Mouse (Mus musculus) intestine, embryonic 14.5 days (tissue): ENCODE data around the gene Mtor. TPM values are rescaled to one million over a fixed set of nuclear protein-coding genes. Genes with fewer than 3 reads are reported as not detected.

Source experiments
- ATAC-seq: fragments of 200-750 bp; cut with Nextera tagmentation; replicated peaks from 2 replicates; pipeline ENCODE4 v1.8.0; 2017; ENCODE audit warnings: low read depth, moderate number of reproducible peaks, moderate TSS enrichment, moderate library complexity; ENCODE audit not compliant: low FRiP score, low TSS enrichment
- DNase-seq: peaks from one replicate; pipeline ENCODE4 v3.0.0-alpha.2; 2018; ENCODE audit warnings: low spot score
- H3K27ac ChIP-seq: fragments of 300-500 bp; sonication (generic); 2 replicates; pipeline ENCODE4 v1.5.1; 2014; ENCODE audit warnings: low read depth, mild to moderate bottlenecking, control low read depth
- H3K27me3 ChIP-seq: fragments of 300-500 bp; sonication (generic); replicated peaks from 2 replicates; pipeline ENCODE4 v1.6.1; 2014; ENCODE audit warnings: low read length, control low read depth; ENCODE audit not compliant: control insufficient read depth, insufficient read depth
- H3K36me3 ChIP-seq: fragments of 300-500 bp; sonication (generic); 2 replicates; pipeline ENCODE4 v1.6.1; 2014; ENCODE audit warnings: low read length, control low read depth; ENCODE audit not compliant: control insufficient read depth, insufficient read depth
- H3K4me1 ChIP-seq: fragments of 300-500 bp; sonication (generic); replicated peaks from 2 replicates; pipeline ENCODE4 v1.6.1; 2014; ENCODE audit warnings: low read length, control low read depth, mixed read lengths; ENCODE audit not compliant: control insufficient read depth, insufficient read depth
- H3K4me2 ChIP-seq: fragments of 300-500 bp; sonication (generic); 2 replicates; pipeline ENCODE4 v1.6.1; 2014; ENCODE audit warnings: low read length
- H3K4me3 ChIP-seq: fragments of 300-500 bp; sonication (generic); 2 replicates; pipeline ENCODE4 v1.5.1; 2014; ENCODE audit warnings: low read depth, low read length, control low read depth, mixed read lengths
- H3K9ac ChIP-seq: fragments of 300-500 bp; sonication (generic); 2 replicates; pipeline ENCODE4 v1.6.1; 2014; ENCODE audit warnings: mild to moderate bottlenecking, low read length
- H3K9me3 ChIP-seq: fragments of 300-500 bp; sonication (generic); 2 replicates; pipeline ENCODE4 v1.6.1; 2016; ENCODE audit warnings: low read length, control low read depth; ENCODE audit not compliant: control insufficient read depth
- WGBS: fragments of 180-500 bp; shearing (Covaris S2); extraction: QIAGEN DNeasy Blood & Tissue Kit; methylation state at CpG from one replicate; pipeline ENCODE4 v1.1.7; 2014; 5-methylcytosine and 5-hydroxymethylcytosine counted together
- polyA plus RNA-seq: library from polyadenylated mRNA; unstranded; fragments of >200 nt; fragmentation: Nextera tagmentation; extraction: Ambion mirVana; gene quantifications from 2 replicates; pipeline ENCODE4 v1.2.1, GENCODE M21; 2014

The Mtor gene
- polyA plus RNA-seq, 1 experiment from 2014 or later, result 20.8 TPM

- no peak overlapping the region for H3K4me3 ChIP-seq
- H3K4me2 ChIP-seq, result no peak overlapping the region
- H3K4me1 ChIP-seq, result no peaks in the 10 kb centered on the region
- no peak for DNase-seq
- H3K27ac ChIP-seq, result no peak overlapping the region
- WGBS, result 95% methylated on average over 5 of the region's 5 CpGs
- H3K9ac ChIP-seq, result no peak overlapping the region
- no peaks in the 10 kb centered on the region for H3K27me3 ChIP-seq
- ATAC-seq, result no peak
- H3K36me3 ChIP-seq, result peaks cover 100% of the 10 kb centered on the region
- no peaks in the 10 kb centered on the region for H3K9me3 ChIP-seq
Measured at GRCm38 (mm10) chr4:148466511-148467079, 18.2 kb downstream of the Mtor start.

- H3K36me3 ChIP-seq, result peaks cover 100% of the 10 kb centered on the region
- no peaks in the 10 kb centered on the region for H3K9me3 ChIP-seq
- WGBS, result 90% methylated on average over 10 of the region's 10 CpGs
- ATAC-seq (no peak), DNase-seq (no peak)
- no peak overlapping the region for H3K27ac ChIP-seq
- H3K4me3 ChIP-seq, result no peak overlapping the region
- no peaks in the 10 kb centered on the region for H3K4me1 ChIP-seq
- no peaks in the 10 kb centered on the region for H3K27me3 ChIP-seq
- no peak overlapping the region for H3K4me2 ChIP-seq
- no peak overlapping the region for H3K9ac ChIP-seq
Measured at GRCm38 (mm10) chr4:148468396-148468795, 20.0 kb downstream of the Mtor start.

GRCm38 (mm10) chr4:148469487-148470252 is 21.3 kb downstream of the Mtor start:
- H3K4me2 ChIP-seq, result no peak overlapping the region
- no peaks in the 10 kb centered on the region for H3K9me3 ChIP-seq
- no peak overlapping the region for H3K9ac ChIP-seq
- H3K36me3 ChIP-seq, result peaks cover 98% of the 10 kb centered on the region
- no peak overlapping the region for H3K4me3 ChIP-seq
- H3K27ac ChIP-seq, result no peak overlapping the region
- ATAC-seq (no peak), DNase-seq (no peak)
- WGBS, result 93% methylated on average over 11 of the region's 11 CpGs
- H3K4me1 ChIP-seq, result no peaks in the 10 kb centered on the region
- H3K27me3 ChIP-seq, result no peaks in the 10 kb centered on the region

GRCm38 (mm10) chr4:148471363-148471806 is 23.0 kb downstream of the Mtor start:
- Histone ChIP-seq H3K27me3 (no peaks in the 10 kb centered on the region), H3K36me3 (peaks cover 97% of the 10 kb centered on the region), H3K9me3 (no peaks in the 10 kb centered on the region), H3K4me2 (no peak overlapping the region), H3K9ac (no peak overlapping the region), H3K4me3 (no peak overlapping the region), H3K4me1 (no peaks in the 10 kb centered on the region), H3K27ac (no peak overlapping the region)
- WGBS, result 90% methylated on average over 10 of the region's 10 CpGs
- ATAC-seq, result no peak
- DNase-seq, result no peak

- WGBS, result 93% methylated on average over 8 of the region's 8 CpGs
- no peaks in the 10 kb centered on the region for H3K4me1 ChIP-seq
- no peak for DNase-seq
Measured at GRCm38 (mm10) chr4:148472436-148473174, 24.2 kb downstream of the Mtor start.

GRCm38 (mm10) chr4:148473496-148473895 is 25.1 kb downstream of the Mtor start:
- ATAC-seq (no peak), DNase-seq (no peak)
- no peaks in the 10 kb centered on the region for H3K27me3 ChIP-seq
- WGBS, result 85% methylated on average over 5 of the region's 5 CpGs
- H3K9ac ChIP-seq, result no peak overlapping the region
- H3K4me3 ChIP-seq, result no peak overlapping the region
- H3K4me2 ChIP-seq, result no peak overlapping the region
- H3K27ac ChIP-seq, result no peak overlapping the region
- H3K4me1 ChIP-seq, result no peaks in the 10 kb centered on the region
- H3K36me3 ChIP-seq, result peaks cover 95% of the 10 kb centered on the region
- no peaks in the 10 kb centered on the region for H3K9me3 ChIP-seq

More at GRCm38 (mm10) chr4:148472436-148473174, 24.2 kb downstream of the Mtor start:
- H3K9me3 ChIP-seq, result no peaks in the 10 kb centered on the region
- no peaks in the 10 kb centered on the region for H3K27me3 ChIP-seq
- H3K27ac ChIP-seq, result no peak overlapping the region
- H3K36me3 ChIP-seq, result peaks cover 98% of the 10 kb centered on the region
- no peak overlapping the region for H3K4me2 ChIP-seq
- no peak overlapping the region for H3K4me3 ChIP-seq
- no peak for ATAC-seq
- no peak overlapping the region for H3K9ac ChIP-seq

GRCm38 (mm10) chr4:148480245-148480644 is 31.8 kb downstream of the Mtor start:
- no peak for ATAC-seq
- 95% methylated on average over 2 of the region's 2 CpGs for WGBS
- H3K27ac ChIP-seq, result no peak overlapping the region
- no peak for DNase-seq
- no peaks in the 10 kb centered on the region for H3K4me1 ChIP-seq
- H3K9me3 ChIP-seq, result no peaks in the 10 kb centered on the region
- no peak overlapping the region for H3K4me2 ChIP-seq
- H3K9ac ChIP-seq, result no peak overlapping the region
- H3K27me3 ChIP-seq, result no peaks in the 10 kb centered on the region
- H3K36me3 ChIP-seq, result peaks cover 89% of the 10 kb centered on the region
- no peak overlapping the region for H3K4me3 ChIP-seq

GRCm38 (mm10) chr4:148481557-148482168 is 33.3 kb downstream of the Mtor start:
- Histone ChIP-seq H3K4me1 (no peaks in the 10 kb centered on the region), H3K27me3 (no peaks in the 10 kb centered on the region), H3K36me3 (peaks cover 90% of the 10 kb centered on the region), H3K4me3 (no peak overlapping the region), H3K4me2 (no peak overlapping the region), H3K9me3 (no peaks in the 10 kb centered on the region), H3K27ac (no peak overlapping the region), H3K9ac (no peak overlapping the region)
- no peak for ATAC-seq
- no peak for DNase-seq
- 80% methylated on average over 2 of the region's 2 CpGs for WGBS
